Mouse (Mus musculus): ENCODE results near the gene Gm45213.
A peak's percentile ranks its signal among the peaks of the same experiment; 100 is the strongest.

Gene Gm45213

GRCm38 (mm10) chr7:66108961-66109854 lies 65.8 kb downstream of the Gm45213 start, which contains the start of gene Chsy1:
Chsy1 (plus strand) TSS chr7:66109515.
- DNase-seq = peak; percentile 94

GRCm38 (mm10) chr7:66109855-66110635 lies 66.6 kb downstream of the Gm45213 start:
- DNase-seq = peak; percentile 37

DNA sequence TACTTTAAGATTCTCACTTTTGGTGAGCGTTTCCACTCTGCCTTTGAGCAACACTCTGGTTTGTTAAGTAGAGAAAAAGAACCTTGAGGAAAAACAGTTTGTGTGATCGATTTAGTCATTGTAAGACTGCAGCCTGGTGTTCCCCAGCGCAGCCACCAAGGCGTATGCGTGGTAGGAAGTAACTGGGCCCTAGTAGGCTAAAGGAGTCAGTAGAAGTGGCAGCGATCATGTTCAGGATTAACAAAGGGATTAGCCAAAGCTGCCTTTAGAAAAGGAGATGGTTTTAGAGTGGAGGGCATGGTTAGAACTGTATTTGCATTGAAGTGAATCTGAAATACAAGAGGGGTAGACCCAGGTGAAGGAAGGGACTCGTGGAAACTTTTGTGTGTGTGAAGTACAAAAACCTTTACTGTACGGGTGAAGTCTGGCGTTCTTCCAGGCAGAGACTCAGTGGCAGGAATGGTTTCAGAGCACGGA lies 67.3 kb downstream of the Gm45213 start:
- DNase-seq = no peak

DNA sequence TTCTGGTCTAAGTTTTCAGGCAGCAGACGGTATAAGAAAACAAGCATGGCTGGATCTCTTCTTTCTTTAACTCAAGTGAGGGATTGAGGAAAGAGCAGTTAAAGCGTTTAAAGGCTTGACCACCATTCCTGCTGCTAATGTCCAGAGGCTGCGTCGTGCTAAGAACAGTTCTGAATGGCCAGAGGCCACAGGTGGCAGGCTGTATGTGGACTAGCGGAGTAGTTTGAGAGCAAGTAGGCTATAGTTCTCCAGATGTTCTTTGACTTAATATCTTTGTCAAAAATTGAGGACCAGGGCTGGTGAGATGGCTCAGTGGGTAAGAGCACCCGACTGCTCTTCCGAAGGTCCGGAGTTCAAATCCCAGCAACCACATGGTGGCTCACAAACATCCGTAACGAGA lies 67.8 kb downstream of the Gm45213 start:
- DNase-seq = no peak
